Mouse (Mus musculus): ENCODE measurements at regions not wholly inside any gene's neighbourhood (a gene's known extent, or its start where the extent isn't known, plus 50 kb on each side); places are given as distances from the start of the nearest gene placed in this dataset.
A peak's percentile ranks its signal among the peaks of the same experiment; 100 is the strongest.

GRCm38 (mm10) chr9:47133454-47133853 is 134.9 kb downstream of the Gm4791 start:
- no peak for DNase-seq (ENCODE audit: low spot score)

GRCm38 (mm10) chr9:47133873-47134272 is 135.3 kb downstream of the Gm4791 start:
- no peak for DNase-seq (ENCODE audit: low spot score)

GRCm38 (mm10) chr9:47134479-47134878 is 135.9 kb downstream of the Gm4791 start:
- no peak for DNase-seq (ENCODE audit: low spot score)

GRCm38 (mm10) chr9:47136641-47137040 is 138.1 kb downstream of the Gm4791 start:
- no peak for DNase-seq (ENCODE audit: low spot score)

GRCm38 (mm10) chr9:47153471-47153870 is 154.9 kb downstream of the Gm4791 start:
- DNase-seq (ENCODE audit: low spot score) = no peak

- DNase-seq (ENCODE audit: low spot score) = no peak
Measured at GRCm38 (mm10) chr9:47165480-47166131, 167.1 kb downstream of the Gm4791 start.

GRCm38 (mm10) chr9:47167681-47168240 is 169.2 kb downstream of the Gm4791 start:
- DNase-seq (ENCODE audit: low spot score) = no peak

- DNase-seq (ENCODE audit: low spot score) = no peak
Measured at GRCm38 (mm10) chr9:47176044-47176443, 177.5 kb downstream of the Gm4791 start.

- DNase-seq (ENCODE audit: low spot score) = no peak
Measured at GRCm38 (mm10) chr9:47218101-47218500, 219.6 kb downstream of the Gm4791 start.

GRCm38 (mm10) chr9:47223536-47223935 is 225.0 kb downstream of the Gm4791 start:
- no peak for DNase-seq (ENCODE audit: low spot score)

GRCm38 (mm10) chr9:47224249-47224648 is 225.7 kb downstream of the Gm4791 start:
- DNase-seq (ENCODE audit: low spot score) = no peak

- no peak for DNase-seq (ENCODE audit: low spot score)
Measured at GRCm38 (mm10) chr9:47226476-47227271, 228.1 kb downstream of the Gm4791 start.

- no peak for DNase-seq (ENCODE audit: low spot score)
Measured at GRCm38 (mm10) chr9:47227298-47227697, 228.8 kb downstream of the Gm4791 start.

- no peak for DNase-seq (ENCODE audit: low spot score)
Measured at GRCm38 (mm10) chr9:47228736-47229135, 230.2 kb downstream of the Gm4791 start.

GRCm38 (mm10) chr9:47229296-47229695 is 230.8 kb downstream of the Gm4791 start:
- DNase-seq (ENCODE audit: low spot score) = no peak

- DNase-seq (ENCODE audit: low spot score) = no peak
Measured at GRCm38 (mm10) chr9:47240950-47241349, 242.4 kb downstream of the Gm4791 start.

GRCm38 (mm10) chr9:47242051-47242450 is 243.5 kb downstream of the Gm4791 start:
- no peak for DNase-seq (ENCODE audit: low spot score)

- DNase-seq (ENCODE audit: low spot score) = no peak
Measured at GRCm38 (mm10) chr9:47242526-47242925, 244.0 kb downstream of the Gm4791 start.

- DNase-seq (ENCODE audit: low spot score) = no peak
Measured at GRCm38 (mm10) chr9:47249029-47249428, 250.5 kb downstream of the Gm4791 start.

- DNase-seq (ENCODE audit: low spot score) = no peak
Measured at GRCm38 (mm10) chr9:47251160-47251559, 252.6 kb downstream of the Gm4791 start.

- DNase-seq (ENCODE audit: low spot score) = no peak
Measured at GRCm38 (mm10) chr9:47253836-47254657, 255.5 kb downstream of the Gm4791 start.

- peak; percentile 44 for DNase-seq (ENCODE audit: low spot score)
Measured at GRCm38 (mm10) chr9:47265946-47266490, 264.0 kb upstream of the Cadm1 start.

Data from ovary, postnatal 14 days (tissue).